8 mouse cellular contexts compared by ENCODE assay signal in genomic region chr7:101348312-101348711, GRCm38 (mm10). TPM values are rescaled to one million over a fixed set of nuclear protein-coding genes. Genes with fewer than 3 reads are reported as not detected.
DNase-seq lines count a peak whose midpoint lies in the region; ATAC-seq lines count a peak whose summit lies in the region.

No protein-coding gene starts in this region.

- H3K9ac ChIP-seq in embryonic facial prominence, embryonic 11.5 days (replicated peaks; ENCODE audit: low read length), result peak overlapping the region; percentile 14
- peak overlapping the region; percentile 56 for H3K9ac ChIP-seq in kidney, embryonic 14.5 days (ENCODE audit: low read depth, low read length)
- peak overlapping the region; percentile 67 for H3K9ac ChIP-seq in midbrain, embryonic 16.5 days (ENCODE audit: low read depth, low read length)

- peaks cover 4% of the 10 kb centered on the region; the same call in 1 of the 2 replicates for H3K4me1 ChIP-seq in embryonic facial prominence, embryonic 11.5 days (ENCODE audit: control insufficient read depth, insufficient read depth, low read length)
- H3K4me1 ChIP-seq in kidney, embryonic 14.5 days (ENCODE audit: control insufficient read depth, insufficient read depth, low read length), result 0 out of 2 replicates have a peak, but pooled peaks cover 15% of the 10 kb centered on the region
- H3K4me1 ChIP-seq in midbrain, embryonic 16.5 days (ENCODE audit: control insufficient read depth, insufficient read depth, low read length), result peaks cover 7% of the 10 kb centered on the region

- 2% methylated on average over 13 of the region's 13 CpGs for WGBS in embryonic facial prominence, embryonic 11.5 days
- 5% methylated on average over 13 of the region's 13 CpGs for WGBS in kidney, embryonic 14.5 days
- 7% methylated on average over 13 of the region's 13 CpGs for WGBS in midbrain, embryonic 16.5 days

- peak overlapping the region; percentile 89 for H3K4me2 ChIP-seq in embryonic facial prominence, embryonic 11.5 days (ENCODE audit: low read depth, low read length)
- peak overlapping the region; percentile 95 for H3K4me2 ChIP-seq in kidney, embryonic 14.5 days (replicated peaks; ENCODE audit: low read depth, low read length)
- H3K4me2 ChIP-seq in midbrain, embryonic 16.5 days (ENCODE audit: low read length), result peak overlapping the region; percentile 98

- DNase-seq in kidney, adult 11 months, result peak; percentile 49
- DNase-seq in kidney, adult 18-20 months, result no peak
- DNase-seq in embryonic facial prominence, embryonic 11.5 days (ENCODE audit: low spot score), result no peak
- no peak for DNase-seq in layer of hippocampus, adult 9-10 months (ENCODE audit: low spot score)
- DNase-seq in right cerebral cortex, postnatal 25 days, result no peak
- no peak for DNase-seq in urinary bladder, adult 18-20 months (ENCODE audit: low spot score in 2 of 2)

- H3K36me3 ChIP-seq in embryonic facial prominence, embryonic 11.5 days (replicated peaks; ENCODE audit: control insufficient read depth, insufficient read depth, low read depth, low read length), result no peaks in the 10 kb centered on the region
- H3K36me3 ChIP-seq in kidney, embryonic 14.5 days (ENCODE audit: control insufficient read depth, insufficient read depth, low read length), result peaks cover 3% of the 10 kb centered on the region; the same call in 1 of the 2 replicates
- H3K36me3 ChIP-seq in midbrain, embryonic 16.5 days (ENCODE audit: control insufficient read depth, insufficient read depth, low read length), result no peaks in the 10 kb centered on the region

- no peak overlapping the region for H3K27ac ChIP-seq in embryonic facial prominence, embryonic 11.5 days (replicated peaks; ENCODE audit: low read depth, low read length)
- H3K27ac ChIP-seq in kidney, embryonic 14.5 days (ENCODE audit: low read depth, low read length), result no peak overlapping the region
- H3K27ac ChIP-seq in midbrain, embryonic 16.5 days (ENCODE audit: low read length), result no peak overlapping the region

- H3K27me3 ChIP-seq in embryonic facial prominence, embryonic 11.5 days (ENCODE audit: control insufficient read depth, insufficient read depth, low read length), result peaks cover 3% of the 10 kb centered on the region; the same call in 1 of the 2 replicates
- H3K27me3 ChIP-seq in kidney, embryonic 14.5 days (ENCODE audit: control insufficient read depth, insufficient read depth, low read length), result peaks cover 5% of the 10 kb centered on the region; the same call in 1 of the 2 replicates
- H3K27me3 ChIP-seq in midbrain, embryonic 16.5 days (ENCODE audit: control insufficient read depth, insufficient read depth, low read depth, low read length), result 0 out of 2 replicates have a peak, but pooled peaks cover 3% of the 10 kb centered on the region

- peak overlapping the region; percentile 47 for H3K4me3 ChIP-seq in embryonic facial prominence, embryonic 11.5 days (ENCODE audit: low read depth, low read length)
- H3K4me3 ChIP-seq in kidney, embryonic 14.5 days (ENCODE audit: low read length), result peak overlapping the region; percentile 67
- H3K4me3 ChIP-seq in midbrain, embryonic 16.5 days (ENCODE audit: low read depth, low read length), result peak overlapping the region; percentile 47

- no peaks in the 10 kb centered on the region for H3K9me3 ChIP-seq in embryonic facial prominence, embryonic 11.5 days (replicated peaks; ENCODE audit: control insufficient read depth, low read length)
- H3K9me3 ChIP-seq in kidney, embryonic 14.5 days (ENCODE audit: control insufficient read depth, low read length), result no peaks in the 10 kb centered on the region
- H3K9me3 ChIP-seq in midbrain, embryonic 16.5 days (replicated peaks; ENCODE audit: control insufficient read depth, low read length, poor library complexity, severe bottlenecking), result no peaks in the 10 kb centered on the region

- ATAC-seq in embryonic facial prominence, embryonic 11.5 days (replicated peaks; ENCODE audit: insufficient number of reproducible peaks, low FRiP score, low TSS enrichment, low read depth), result no peak
- ATAC-seq in kidney, embryonic 14.5 days (ENCODE audit: low FRiP score, low TSS enrichment), result 0 out of 2 replicates have a peak, but pooled peaks have one; percentile 8
- ATAC-seq in midbrain, embryonic 16.5 days, result peak; percentile 6; the same call in 1 of the 2 replicates

RNA-seq across cellular contexts. Expression of gene Arap1, which starts 0.4 kb away (rescaled TPM):
- polyA plus RNA-seq in embryonic facial prominence, embryonic 11.5 days (2014; fragmentation: Nextera tagmentation; extraction: Ambion mirVana), result 13.5 and 14.1 TPM in 2 replicates
- 70.9 and 92.5 TPM in 2 replicates for polyA plus RNA-seq in kidney, embryonic 14.5 days (2014; fragmentation: Nextera tagmentation; extraction: Ambion mirVana)
- 8.8 and 11.4 TPM in 2 replicates for polyA plus RNA-seq in midbrain, embryonic 16.5 days (2015; fragmentation: Nextera tagmentation; extraction: Ambion mirVana)

RNA-seq across cellular contexts. Expression of gene Stard10, which starts 31.4 kb away (rescaled TPM):
- 13.5 and 15.6 TPM in 2 replicates for polyA plus RNA-seq in embryonic facial prominence, embryonic 11.5 days (2014; fragmentation: Nextera tagmentation; extraction: Ambion mirVana)
- polyA plus RNA-seq in kidney, embryonic 14.5 days (2014; fragmentation: Nextera tagmentation; extraction: Ambion mirVana), result 49.5 and 59.6 TPM in 2 replicates
- 6.7 and 8.3 TPM in 2 replicates for polyA plus RNA-seq in midbrain, embryonic 16.5 days (2015; fragmentation: Nextera tagmentation; extraction: Ambion mirVana)

RNA-seq across cellular contexts. Expression of gene Atg16l2, which starts 46.3 kb away (rescaled TPM):
- polyA plus RNA-seq in embryonic facial prominence, embryonic 11.5 days (2014; fragmentation: Nextera tagmentation; extraction: Ambion mirVana), result 7.2 and 7.3 TPM in 2 replicates
- 7.6 and 10.5 TPM in 2 replicates for polyA plus RNA-seq in kidney, embryonic 14.5 days (2014; fragmentation: Nextera tagmentation; extraction: Ambion mirVana)
- polyA plus RNA-seq in midbrain, embryonic 16.5 days (2015; fragmentation: Nextera tagmentation; extraction: Ambion mirVana), result 29.3 and 36.3 TPM in 2 replicates

Comparison
In these comparisons a context has a peak if more than half of its experiments do, and no peak if none do; other contexts are left out.
1. H3K9ac ChIP-seq: peak in every context shown above with its lines; median percentile 67 in midbrain, embryonic 16.5 days; 56 in kidney, embryonic 14.5 days; 14 in embryonic facial prominence, embryonic 11.5 days.